Mouse (Mus musculus) stomach, postnatal 0 days (tissue): Measurements from ENCODE around the gene Leo1.

Source experiments
- CTCF ChIP-seq: IDR thresholded peaks from 2 replicates; pipeline ENCODE4 v1.5.1; 2016; ENCODE audit warnings: antibody characterized with exemption, low read depth, mild to moderate bottlenecking, moderate library complexity
- EP300 ChIP-seq: optimal IDR thresholded peaks from 2 replicates; pipeline ENCODE3; 2016; ENCODE audit warnings: antibody characterized with exemption

- no peak for TF ChIP-seq CTCF
- no peak for TF ChIP-seq EP300
Measured at GRCm38 (mm10) chr9:75432694-75433093, 8.6 kb upstream of the Leo1 start.
